Mouse (Mus musculus): ENCODE results near the gene Amtn. TPM values are rescaled to one million over a fixed set of nuclear protein-coding genes. Genes with fewer than 3 reads are reported as not detected.
"Not testable (repeated sequence)": the region's sequence is repeated elsewhere in the genome, so short reads cannot be mapped to it uniquely, and the experiment has no call there.

The Amtn gene
- not detected in 2 replicates for polyA plus RNA-seq (2014; fragmentation: Nextera tagmentation; extraction: Ambion mirVana)

DNA sequence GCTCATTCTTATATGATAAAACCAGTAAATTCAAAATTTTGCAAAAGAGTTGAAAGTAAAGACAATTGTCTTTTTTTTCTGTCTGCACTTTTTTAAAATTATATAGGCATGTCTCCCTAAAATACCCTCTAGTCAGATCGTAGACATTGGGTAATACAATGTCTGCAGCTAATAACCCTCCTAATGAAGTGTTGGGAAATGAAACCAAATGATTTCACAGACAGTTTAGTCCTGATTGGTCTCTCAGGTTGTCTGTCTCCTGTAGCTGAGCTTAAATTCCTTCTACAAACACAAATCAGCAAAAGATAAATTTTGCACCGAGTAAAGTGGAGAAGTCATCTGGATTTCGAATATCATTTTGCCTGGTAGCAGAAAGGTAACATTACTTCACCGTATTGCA is at the start of gene Amtn:
Gene Amtn, plus strand, starts transcription at position 301 of the 400 bp plus-strand sequence.
- Histone ChIP-seq H3K9ac (no peak within 1 kb of the TSS), H3K27me3 (ENCODE audit: control insufficient read depth, insufficient read depth, low read length) (no peaks in the 10 kb centered on the region), H3K9me3 (ENCODE audit: control insufficient read depth, low read length) (no peaks in the 10 kb centered on the region), H3K4me1 (replicated peaks; ENCODE audit: control insufficient read depth, insufficient read depth, low read length) (no peaks in the 10 kb centered on the region), H3K4me3 (replicated peaks; ENCODE audit: low read length) (no peak within 1 kb of the TSS), H3K36me3 (replicated peaks; ENCODE audit: control insufficient read depth, insufficient read depth) (no peaks in the 10 kb centered on the region), H3K27ac (no peak within 1 kb of the TSS), H3K4me2 (replicated peaks) (no peak within 1 kb of the TSS)
- DNase-seq (ENCODE audit: low spot score): peak; percentile 19
- no peak for ATAC-seq (ENCODE audit: low FRiP score)
- WGBS: 90% methylated on average over 4 of the region's 4 CpGs

DNA sequence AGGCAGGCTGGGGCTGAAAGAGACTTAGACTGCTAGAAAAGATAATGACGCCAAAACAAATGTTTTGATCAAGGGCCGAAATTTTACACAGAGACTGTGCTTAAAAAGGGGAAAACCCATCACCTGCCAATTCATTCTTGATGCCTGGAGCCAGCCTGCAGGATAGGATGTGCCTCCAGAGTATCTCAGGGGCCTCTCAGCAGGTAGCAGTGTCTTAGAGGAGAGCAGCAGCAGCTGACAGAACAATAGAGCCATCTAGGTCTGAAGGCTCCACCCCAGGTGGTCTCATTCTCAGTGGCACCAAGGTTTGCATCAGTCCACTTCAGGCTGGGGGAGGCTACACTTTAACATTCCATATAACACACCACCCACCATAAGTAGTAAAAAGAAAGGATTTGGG is 27.4 kb upstream of the Amtn start:
- H3K4me1 ChIP-seq (replicated peaks; ENCODE audit: control insufficient read depth, insufficient read depth, low read length); H3K36me3 ChIP-seq (replicated peaks; ENCODE audit: control insufficient read depth, insufficient read depth); DNase-seq (ENCODE audit: low spot score); H3K9me3 ChIP-seq (ENCODE audit: control insufficient read depth, low read length); H3K27ac ChIP-seq; H3K27me3 ChIP-seq (ENCODE audit: control insufficient read depth, insufficient read depth, low read length); H3K4me2 ChIP-seq (replicated peaks); H3K9ac ChIP-seq; ATAC-seq (ENCODE audit: low FRiP score); H3K4me3 ChIP-seq (replicated peaks; ENCODE audit: low read length): not testable (repeated sequence)
- WGBS: 46% methylated on average over 2 of the region's 2 CpGs

DNA sequence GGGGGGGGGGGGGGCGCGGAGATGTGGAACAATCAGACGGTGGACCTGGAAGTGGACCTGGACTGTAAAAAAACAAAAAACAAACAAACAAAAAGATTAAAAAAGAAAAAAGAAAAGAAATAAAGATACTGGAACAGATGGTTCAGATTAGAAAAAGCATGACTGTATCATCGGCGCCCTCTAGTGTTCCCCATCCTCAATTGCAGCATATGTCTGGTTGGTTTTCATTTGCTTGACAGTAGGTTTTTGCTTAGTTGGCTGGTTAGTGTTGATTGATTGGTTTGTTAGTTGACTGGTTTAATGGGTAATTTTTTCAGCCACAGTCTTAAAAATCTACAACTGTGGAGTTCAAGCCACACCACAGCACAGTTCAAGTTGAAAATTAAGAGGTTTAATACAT is 11.1 kb upstream of the Amtn start:
- 10% methylated on average over 5 of the region's 5 CpGs for WGBS
- H3K4me3 ChIP-seq (replicated peaks; ENCODE audit: low read length): no peak overlapping the region
- H3K4me1 ChIP-seq (replicated peaks; ENCODE audit: control insufficient read depth, insufficient read depth, low read length): no peaks in the 10 kb centered on the region
- H3K27ac ChIP-seq: no peak overlapping the region
- ATAC-seq (ENCODE audit: low FRiP score) (no peak), DNase-seq (ENCODE audit: low spot score) (peak; percentile 54)
- no peak overlapping the region for H3K4me2 ChIP-seq (replicated peaks)
- no peaks in the 10 kb centered on the region for H3K9me3 ChIP-seq (ENCODE audit: control insufficient read depth, low read length)
- H3K36me3 ChIP-seq (replicated peaks; ENCODE audit: control insufficient read depth, insufficient read depth): no peaks in the 10 kb centered on the region
- no peaks in the 10 kb centered on the region for H3K27me3 ChIP-seq (ENCODE audit: control insufficient read depth, insufficient read depth, low read length)
- H3K9ac ChIP-seq: no peak overlapping the region

DNA sequence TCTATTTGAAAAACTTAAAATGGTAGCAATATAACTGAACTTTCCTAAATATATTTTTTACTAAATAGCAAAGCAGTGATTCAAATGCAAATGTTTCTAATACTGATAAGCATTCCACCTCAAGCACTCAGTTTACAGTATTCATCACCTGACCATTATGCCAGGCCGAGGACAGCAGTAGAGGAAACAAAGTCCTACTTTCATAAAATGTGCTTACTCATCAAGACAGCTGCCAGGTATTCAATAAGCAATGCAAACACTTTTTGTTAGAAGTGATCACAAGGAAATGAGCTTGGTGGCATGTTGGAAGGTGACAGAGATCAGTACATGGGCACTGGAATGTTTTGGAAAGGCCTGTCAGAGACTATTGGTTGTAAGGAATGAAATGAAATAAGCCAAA is 9.0 kb upstream of the Amtn start:
- Histone ChIP-seq H3K4me1 (replicated peaks; ENCODE audit: control insufficient read depth, insufficient read depth, low read length) (no peaks in the 10 kb centered on the region), H3K27me3 (ENCODE audit: control insufficient read depth, insufficient read depth, low read length) (no peaks in the 10 kb centered on the region), H3K27ac (no peak overlapping the region), H3K36me3 (replicated peaks; ENCODE audit: control insufficient read depth, insufficient read depth) (no peaks in the 10 kb centered on the region), H3K9me3 (ENCODE audit: control insufficient read depth, low read length) (no peaks in the 10 kb centered on the region), H3K4me2 (replicated peaks) (no peak overlapping the region), H3K9ac (no peak overlapping the region), H3K4me3 (replicated peaks; ENCODE audit: low read length) (no peak overlapping the region)
- DNase-seq (ENCODE audit: low spot score) (no peak), ATAC-seq (ENCODE audit: low FRiP score) (no peak)
- WGBS: 63% methylated on average over 1 of the region's 1 CpGs

DNA sequence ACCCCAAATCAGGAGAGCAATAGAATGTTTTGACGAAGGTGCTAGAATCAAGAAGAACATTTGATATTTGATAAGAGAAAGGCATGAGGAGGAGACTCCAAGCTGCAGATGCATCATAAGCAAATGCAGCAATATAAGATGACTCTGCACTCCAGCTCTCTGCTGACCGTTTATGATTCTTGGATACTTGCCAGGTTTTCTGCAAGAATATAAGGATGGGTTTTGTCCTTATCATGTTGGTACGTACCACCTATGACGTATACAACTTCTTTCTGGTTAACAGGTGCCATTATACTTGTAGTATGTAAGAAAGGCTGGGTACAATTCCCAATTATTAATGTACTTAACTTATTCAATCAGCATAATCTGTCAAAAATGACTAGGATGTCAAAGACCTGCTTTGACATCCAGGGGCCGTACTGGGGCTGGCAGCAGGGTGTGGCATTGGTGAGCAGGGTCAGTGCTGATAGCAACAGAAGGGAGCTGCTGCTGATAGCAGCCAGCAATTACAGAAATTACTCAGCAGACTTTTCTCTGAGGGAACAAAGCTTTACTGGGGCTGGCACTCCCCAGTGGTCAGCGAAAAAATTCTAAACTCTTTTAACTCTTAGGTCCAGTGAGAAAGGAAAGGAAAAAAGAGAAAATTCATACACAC is 5.2 kb upstream of the Amtn start:
- H3K4me2 ChIP-seq (replicated peaks): no peak overlapping the region
- H3K9ac ChIP-seq: no peak overlapping the region
- no peaks in the 10 kb centered on the region for H3K9me3 ChIP-seq (ENCODE audit: control insufficient read depth, low read length)
- no peak overlapping the region for H3K4me3 ChIP-seq (replicated peaks; ENCODE audit: low read length)
- DNase-seq (ENCODE audit: low spot score) (peak; percentile 23), ATAC-seq (ENCODE audit: low FRiP score) (no peak)
- H3K4me1 ChIP-seq (replicated peaks; ENCODE audit: control insufficient read depth, insufficient read depth, low read length): no peaks in the 10 kb centered on the region
- 85% methylated on average over 6 of the region's 6 CpGs for WGBS
- H3K36me3 ChIP-seq (replicated peaks; ENCODE audit: control insufficient read depth, insufficient read depth): no peaks in the 10 kb centered on the region
- H3K27ac ChIP-seq: no peak overlapping the region
- H3K27me3 ChIP-seq (ENCODE audit: control insufficient read depth, insufficient read depth, low read length): no peaks in the 10 kb centered on the region

DNA sequence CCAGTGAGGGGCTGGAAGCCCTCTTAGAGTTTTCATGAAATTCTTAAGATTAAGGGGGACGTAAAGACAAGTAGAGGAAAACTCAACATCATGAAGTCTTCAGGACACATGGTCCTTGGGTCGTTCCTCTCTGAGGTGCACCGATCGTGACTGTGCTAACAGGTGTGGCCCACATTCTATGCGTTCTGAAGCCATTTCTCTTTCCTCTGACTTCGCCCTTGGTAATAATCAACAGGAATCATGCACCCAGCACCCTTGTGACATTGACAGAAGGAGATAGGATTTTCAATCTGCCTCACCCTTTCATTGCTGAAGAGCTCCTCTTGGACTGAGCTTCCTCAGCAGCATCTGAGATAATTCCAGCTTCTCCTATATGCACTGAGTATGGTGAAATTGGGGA is 3.3 kb upstream of the Amtn start:
- H3K36me3 ChIP-seq (replicated peaks; ENCODE audit: control insufficient read depth, insufficient read depth): no peaks in the 10 kb centered on the region
- no peaks in the 10 kb centered on the region for H3K27me3 ChIP-seq (ENCODE audit: control insufficient read depth, insufficient read depth, low read length)
- WGBS: 93% methylated on average over 6 of the region's 6 CpGs
- no peak overlapping the region for H3K4me2 ChIP-seq (replicated peaks)
- DNase-seq (ENCODE audit: low spot score): no peak
- H3K9ac ChIP-seq: no peak overlapping the region
- no peak overlapping the region for H3K4me3 ChIP-seq (replicated peaks; ENCODE audit: low read length)
- no peak for ATAC-seq (ENCODE audit: low FRiP score)
- H3K27ac ChIP-seq: no peak overlapping the region
- H3K9me3 ChIP-seq (ENCODE audit: control insufficient read depth, low read length): no peaks in the 10 kb centered on the region
- H3K4me1 ChIP-seq (replicated peaks; ENCODE audit: control insufficient read depth, insufficient read depth, low read length): no peaks in the 10 kb centered on the region

DNA sequence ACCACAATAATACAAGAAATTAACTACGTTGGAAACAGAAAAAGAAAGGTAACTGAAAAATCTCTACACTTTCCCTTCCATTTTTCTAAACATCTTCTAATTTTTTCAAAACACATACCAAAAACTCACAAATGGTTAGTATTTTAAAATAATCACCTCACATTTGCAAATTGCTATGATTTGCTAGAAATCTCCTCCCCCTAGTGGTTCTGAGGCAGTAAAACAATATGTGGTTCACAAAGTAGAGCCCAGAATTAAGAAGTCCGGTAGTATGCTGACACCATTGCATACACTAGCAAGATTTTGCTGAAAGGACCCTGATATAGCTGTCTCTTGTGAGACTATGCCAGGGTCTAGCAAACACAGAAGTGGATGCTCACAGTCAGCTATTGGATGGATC is 16.1 kb downstream of the Amtn start:
- not testable (repeated sequence) for H3K4me3 ChIP-seq (replicated peaks; ENCODE audit: low read length); H3K36me3 ChIP-seq (replicated peaks; ENCODE audit: control insufficient read depth, insufficient read depth); DNase-seq (ENCODE audit: low spot score); H3K9me3 ChIP-seq (ENCODE audit: control insufficient read depth, low read length); H3K9ac ChIP-seq; H3K27me3 ChIP-seq (ENCODE audit: control insufficient read depth, insufficient read depth, low read length); H3K4me1 ChIP-seq (replicated peaks; ENCODE audit: control insufficient read depth, insufficient read depth, low read length); ATAC-seq (ENCODE audit: low FRiP score); H3K27ac ChIP-seq; H3K4me2 ChIP-seq (replicated peaks)
- 96% methylated on average over 2 of the region's 2 CpGs for WGBS

DNA sequence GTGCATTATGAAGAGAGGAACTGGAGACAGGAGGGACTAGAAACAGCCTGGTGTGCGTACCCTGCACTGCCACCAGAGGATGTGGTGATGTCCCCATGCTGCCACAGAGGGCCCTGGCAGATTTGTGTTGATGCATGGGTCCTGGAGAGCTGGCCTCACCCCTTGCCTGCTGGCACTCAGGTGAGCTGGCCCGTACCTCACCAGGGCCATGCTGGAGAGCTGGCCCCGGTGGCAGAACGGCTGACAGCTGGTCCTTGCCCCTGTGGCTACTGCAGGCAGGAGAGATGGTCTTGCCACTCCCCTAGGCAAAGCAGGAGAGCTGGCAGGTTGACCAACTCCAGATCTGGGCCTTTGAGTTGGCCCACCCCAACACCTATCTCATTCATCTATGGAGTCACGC is 22.7 kb downstream of the Amtn start:
- DNase-seq (ENCODE audit: low spot score) (no peak), ATAC-seq (ENCODE audit: low FRiP score) (no peak)
- H3K9me3 ChIP-seq (ENCODE audit: control insufficient read depth, low read length): no peaks in the 10 kb centered on the region
- no peaks in the 10 kb centered on the region for H3K27me3 ChIP-seq (ENCODE audit: control insufficient read depth, insufficient read depth, low read length)
- no peak overlapping the region for H3K9ac ChIP-seq
- H3K27ac ChIP-seq: no peak overlapping the region
- H3K4me3 ChIP-seq (replicated peaks; ENCODE audit: low read length): no peak overlapping the region
- no peaks in the 10 kb centered on the region for H3K4me1 ChIP-seq (replicated peaks; ENCODE audit: control insufficient read depth, insufficient read depth, low read length)
- H3K36me3 ChIP-seq (replicated peaks; ENCODE audit: control insufficient read depth, insufficient read depth): no peaks in the 10 kb centered on the region
- 78% methylated on average over 5 of the region's 5 CpGs for WGBS
- no peak overlapping the region for H3K4me2 ChIP-seq (replicated peaks)

DNA sequence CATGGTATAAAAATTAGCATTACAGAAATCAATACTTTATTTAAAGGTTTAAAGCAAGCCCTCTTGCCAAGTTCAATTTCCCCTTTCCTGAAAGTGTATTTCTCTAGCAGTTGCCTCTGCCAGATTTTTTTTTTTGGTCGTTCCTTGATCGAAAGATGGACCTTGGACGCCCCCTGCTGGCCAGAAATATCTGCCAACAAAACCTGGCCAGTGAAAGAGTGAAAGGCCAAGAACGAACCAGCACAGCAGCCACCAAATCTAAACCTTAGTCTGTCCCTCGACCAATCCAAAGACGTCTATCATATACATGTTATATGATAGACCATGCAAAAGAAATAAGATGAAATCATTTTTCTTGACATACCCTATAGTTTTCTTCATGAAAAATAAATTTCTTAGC is 23.9 kb downstream of the Amtn start:
- no peak overlapping the region for H3K4me2 ChIP-seq (replicated peaks)
- H3K27me3 ChIP-seq (ENCODE audit: control insufficient read depth, insufficient read depth, low read length): no peaks in the 10 kb centered on the region
- DNase-seq (ENCODE audit: low spot score) (peak; percentile 91), ATAC-seq (ENCODE audit: low FRiP score) (no peak; the same call in 1 of the 2 replicates)
- no peak overlapping the region for H3K27ac ChIP-seq
- no peak overlapping the region for H3K9ac ChIP-seq
- 9% methylated on average over 6 of the region's 6 CpGs for WGBS
- no peak overlapping the region for H3K4me3 ChIP-seq (replicated peaks; ENCODE audit: low read length)
- H3K9me3 ChIP-seq (ENCODE audit: control insufficient read depth, low read length): no peaks in the 10 kb centered on the region
- H3K36me3 ChIP-seq (replicated peaks; ENCODE audit: control insufficient read depth, insufficient read depth): no peaks in the 10 kb centered on the region
- no peaks in the 10 kb centered on the region for H3K4me1 ChIP-seq (replicated peaks; ENCODE audit: control insufficient read depth, insufficient read depth, low read length)

DNA sequence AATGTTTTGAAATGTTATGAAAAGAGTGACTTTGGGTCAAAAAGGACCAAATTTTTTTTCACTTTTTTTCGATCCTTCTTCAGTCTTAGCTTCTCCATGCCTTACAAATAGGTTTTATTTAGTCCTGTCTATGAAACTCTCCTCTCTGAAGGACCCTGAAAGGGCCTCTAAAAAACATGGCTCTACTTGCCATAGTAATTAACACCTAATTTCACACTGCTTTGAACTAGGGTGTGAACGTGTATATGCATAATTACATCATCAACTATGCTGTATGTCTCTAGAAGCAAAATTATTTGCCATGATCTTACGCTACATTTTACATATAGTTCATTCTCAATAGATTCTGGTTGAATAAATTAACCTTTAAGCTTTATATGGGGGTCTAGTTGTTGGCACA is 25.6 kb downstream of the Amtn start:
- no peak for ATAC-seq (ENCODE audit: low FRiP score)
- Histone ChIP-seq H3K4me3 (replicated peaks; ENCODE audit: low read length) (no peak overlapping the region), H3K4me1 (replicated peaks; ENCODE audit: control insufficient read depth, insufficient read depth, low read length) (no peaks in the 10 kb centered on the region), H3K36me3 (replicated peaks; ENCODE audit: control insufficient read depth, insufficient read depth) (no peaks in the 10 kb centered on the region), H3K4me2 (replicated peaks) (no peak overlapping the region), H3K27ac (no peak overlapping the region), H3K9me3 (ENCODE audit: control insufficient read depth, low read length) (no peaks in the 10 kb centered on the region), H3K27me3 (ENCODE audit: control insufficient read depth, insufficient read depth, low read length) (no peaks in the 10 kb centered on the region), H3K9ac (no peak overlapping the region)
- DNase-seq (ENCODE audit: low spot score): no peak
- WGBS: 78% methylated on average over 3 of the region's 3 CpGs

Measured in hindbrain, embryonic 14.5 days (tissue).